Mouse (Mus musculus) myocyte (in vitro differentiated cells): ENCODE data around the gene Hoxb4.

Source experiments
- E2F4 ChIP-seq: IDR thresholded peaks from one replicate; pipeline ENCODE4 v1.6.1; 2011; ENCODE audit warnings: mild to moderate bottlenecking, control low read depth, moderate library complexity; ENCODE audit not compliant: insufficient read depth
- MYOD1 ChIP-seq, 3 experiments: IDR thresholded peaks; one replicate each; pipeline ENCODE4 v1.6.1; 2011; ENCODE audit warnings: control low read depth in 2 of 3, low read depth in 2 of 3, mild to moderate bottlenecking in 2 of 3, moderate library complexity in 1 of 3; ENCODE audit not compliant: insufficient read length in 2 of 3, control insufficient read depth in 1 of 3
- POLR2A ChIP-seq: IDR thresholded peaks from one replicate; pipeline ENCODE4 v1.6.1; 2011; ENCODE audit warnings: low read depth, mild to moderate bottlenecking, control low read depth, moderate library complexity; ENCODE audit not compliant: insufficient read length
- SRF ChIP-seq: IDR thresholded peaks from one replicate; pipeline ENCODE4 v1.6.1; 2011; ENCODE audit warnings: low read depth; ENCODE audit not compliant: control insufficient read depth, insufficient read length
- USF1 ChIP-seq: IDR thresholded peaks from one replicate; pipeline ENCODE4 v1.6.1; 2011; ENCODE audit warnings: low read depth, mild to moderate bottlenecking, control low read depth, moderate library complexity

DNA sequence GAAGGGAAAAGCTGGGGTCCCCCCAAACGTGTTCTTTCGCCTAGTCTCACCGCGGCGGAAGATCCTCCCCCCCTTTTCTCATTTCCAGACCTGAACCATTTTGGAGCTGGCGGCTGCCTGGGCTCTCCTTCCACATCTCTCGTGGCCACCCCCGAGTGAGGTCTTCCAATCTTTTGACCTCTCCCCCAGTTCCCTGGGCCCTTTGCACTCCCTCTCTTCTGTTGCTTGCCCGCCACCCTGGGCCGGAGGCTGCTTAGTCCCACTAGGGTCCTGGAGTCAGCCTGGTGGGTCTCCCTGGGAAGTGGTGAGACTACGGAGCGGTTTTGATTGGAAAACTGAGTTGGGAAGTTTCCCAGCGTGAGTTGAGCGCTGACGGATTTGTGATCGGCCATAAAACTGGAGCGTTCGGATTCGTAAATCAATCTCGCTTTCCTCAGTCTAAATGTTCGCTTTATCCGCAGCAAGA is 7.7 kb downstream of the Hoxb4 start:
- TF ChIP-seq USF1 (no peak), POLR2A (no peak), SRF (no peak), E2F4 (no peak), MYOD1 (IDR thresholded peaks at IDR 0.05; ENCODE audit: control insufficient read depth in 1 of 3, insufficient read length in 2 of 3, low read depth in 2 of 3) (no peak)
